Mouse (Mus musculus): ENCODE measurements around the gene Bdh1. TPM values are rescaled to one million over a fixed set of nuclear protein-coding genes. Genes with fewer than 3 reads are reported as not detected.
"Not testable (repeated sequence)": the region's sequence is repeated elsewhere in the genome, so short reads cannot be mapped to it uniquely, and the experiment has no call there.

The Bdh1 gene
- polyA plus RNA-seq, 1 experiment from 2014 or later, result 8.0 TPM

GRCm38 (mm10) chr16:31465630-31466029, 43.5 kb downstream of the Bdh1 start:
- Histone ChIP-seq H3K9me3 (ENCODE audit: control insufficient read depth, low read length) (no peaks in the 10 kb centered on the region), H3K4me2 (replicated peaks; ENCODE audit: low read depth, low read length) (no peak overlapping the region), H3K4me1 (ENCODE audit: control insufficient read depth, insufficient read depth, low read length) (0 out of 2 replicates have a peak, but pooled peaks cover 2% of the 10 kb centered on the region), H3K4me3 (ENCODE audit: low read length) (no peak overlapping the region), H3K36me3 (ENCODE audit: control insufficient read depth, insufficient read depth, low read length) (no peaks in the 10 kb centered on the region), H3K27me3 (ENCODE audit: control insufficient read depth, insufficient read depth, low read length) (no peaks in the 10 kb centered on the region), H3K9ac (ENCODE audit: low read depth, low read length) (no peak overlapping the region), H3K27ac (ENCODE audit: low read depth, low read length) (no peak overlapping the region)
- ATAC-seq (ENCODE audit: low FRiP score, low TSS enrichment), result peak; percentile 85
- WGBS, result 13% methylated on average over 4 of the region's 4 CpGs

- Histone ChIP-seq H3K36me3 (ENCODE audit: control insufficient read depth, insufficient read depth, low read length) (no peaks in the 10 kb centered on the region), H3K4me2 (replicated peaks; ENCODE audit: low read depth, low read length) (no peak overlapping the region), H3K4me1 (ENCODE audit: control insufficient read depth, insufficient read depth, low read length) (no peaks in the 10 kb centered on the region), H3K4me3 (ENCODE audit: low read length) (no peak overlapping the region), H3K27ac (ENCODE audit: low read depth, low read length) (no peak overlapping the region), H3K27me3 (ENCODE audit: control insufficient read depth, insufficient read depth, low read length) (no peaks in the 10 kb centered on the region), H3K9ac (ENCODE audit: low read depth, low read length) (no peak overlapping the region), H3K9me3 (ENCODE audit: control insufficient read depth, low read length) (no peaks in the 10 kb centered on the region)
- WGBS, result 72% methylated on average over 5 of the region's 5 CpGs
- no peak for ATAC-seq (ENCODE audit: low FRiP score, low TSS enrichment)
These were observed 44.0 kb downstream of the Bdh1 start for GRCm38 (mm10) chr16:31466106-31466505.

GRCm38 (mm10) chr16:31470819-31471218, 48.7 kb downstream of the Bdh1 start:
- not testable (repeated sequence) for ATAC-seq (ENCODE audit: low FRiP score, low TSS enrichment); H3K4me3 ChIP-seq (ENCODE audit: low read length); H3K9ac ChIP-seq (ENCODE audit: low read depth, low read length); H3K4me1 ChIP-seq (ENCODE audit: control insufficient read depth, insufficient read depth, low read length); H3K36me3 ChIP-seq (ENCODE audit: control insufficient read depth, insufficient read depth, low read length); H3K27me3 ChIP-seq (ENCODE audit: control insufficient read depth, insufficient read depth, low read length); H3K4me2 ChIP-seq (replicated peaks; ENCODE audit: low read depth, low read length); H3K27ac ChIP-seq (ENCODE audit: low read depth, low read length); H3K9me3 ChIP-seq (ENCODE audit: control insufficient read depth, low read length)
- WGBS, result 82% methylated on average over 4 of the region's 4 CpGs

- Histone ChIP-seq H3K27me3 (ENCODE audit: control insufficient read depth, insufficient read depth, low read length) (no peaks in the 10 kb centered on the region), H3K9ac (ENCODE audit: low read depth, low read length) (no peak overlapping the region), H3K9me3 (ENCODE audit: control insufficient read depth, low read length) (no peaks in the 10 kb centered on the region), H3K36me3 (ENCODE audit: control insufficient read depth, insufficient read depth, low read length) (no peaks in the 10 kb centered on the region), H3K4me3 (ENCODE audit: low read length) (no peak overlapping the region), H3K4me2 (replicated peaks; ENCODE audit: low read depth, low read length) (no peak overlapping the region), H3K27ac (ENCODE audit: low read depth, low read length) (no peak overlapping the region), H3K4me1 (ENCODE audit: control insufficient read depth, insufficient read depth, low read length) (no peaks in the 10 kb centered on the region)
- ATAC-seq (ENCODE audit: low FRiP score, low TSS enrichment), result no peak
- 87% methylated on average over 5 of the region's 5 CpGs for WGBS
These were observed 49.9 kb downstream of the Bdh1 start for GRCm38 (mm10) chr16:31471994-31472393.

- H3K9ac ChIP-seq (ENCODE audit: low read depth, low read length), result no peak overlapping the region
- no peaks in the 10 kb centered on the region for H3K9me3 ChIP-seq (ENCODE audit: control insufficient read depth, low read length)
- ATAC-seq (ENCODE audit: low FRiP score, low TSS enrichment), result no peak
- H3K27me3 ChIP-seq (ENCODE audit: control insufficient read depth, insufficient read depth, low read length), result no peaks in the 10 kb centered on the region
- H3K4me3 ChIP-seq (ENCODE audit: low read length), result no peak overlapping the region
- H3K36me3 ChIP-seq (ENCODE audit: control insufficient read depth, insufficient read depth, low read length), result no peaks in the 10 kb centered on the region
- H3K4me2 ChIP-seq (replicated peaks; ENCODE audit: low read depth, low read length), result no peak overlapping the region
- no peaks in the 10 kb centered on the region for H3K4me1 ChIP-seq (ENCODE audit: control insufficient read depth, insufficient read depth, low read length)
- H3K27ac ChIP-seq (ENCODE audit: low read depth, low read length), result no peak overlapping the region
- WGBS, result 96% methylated on average over 1 of the region's 1 CpGs
These were observed 51.1 kb downstream of the Bdh1 start for GRCm38 (mm10) chr16:31473226-31473625.

- H3K9me3 ChIP-seq (ENCODE audit: control insufficient read depth, low read length), result peaks cover 6% of the 10 kb centered on the region
These were observed 53.3 kb downstream of the Bdh1 start for GRCm38 (mm10) chr16:31475123-31475968.

GRCm38 (mm10) chr16:31476872-31477603, 55.0 kb downstream of the Bdh1 start:
- 6% methylated on average over 7 of the region's 7 CpGs for WGBS
- Histone ChIP-seq H3K4me1 (ENCODE audit: control insufficient read depth, insufficient read depth, low read length) (no peaks in the 10 kb centered on the region), H3K27ac (ENCODE audit: low read depth, low read length) (no peak overlapping the region), H3K9me3 (ENCODE audit: control insufficient read depth, low read length) (peaks cover 6% of the 10 kb centered on the region), H3K27me3 (ENCODE audit: control insufficient read depth, insufficient read depth, low read length) (no peaks in the 10 kb centered on the region), H3K36me3 (ENCODE audit: control insufficient read depth, insufficient read depth, low read length) (no peaks in the 10 kb centered on the region), H3K9ac (ENCODE audit: low read depth, low read length) (no peak overlapping the region), H3K4me3 (ENCODE audit: low read length) (no peak overlapping the region), H3K4me2 (replicated peaks; ENCODE audit: low read depth, low read length) (no peak overlapping the region)
- ATAC-seq (ENCODE audit: low FRiP score, low TSS enrichment), result no peak

More at GRCm38 (mm10) chr16:31475123-31475968, 53.3 kb downstream of the Bdh1 start:
- Histone ChIP-seq H3K4me2 (replicated peaks; ENCODE audit: low read depth, low read length) (no peak overlapping the region), H3K27ac (ENCODE audit: low read depth, low read length) (no peak overlapping the region), H3K9ac (ENCODE audit: low read depth, low read length) (no peak overlapping the region), H3K36me3 (ENCODE audit: control insufficient read depth, insufficient read depth, low read length) (no peaks in the 10 kb centered on the region), H3K4me1 (ENCODE audit: control insufficient read depth, insufficient read depth, low read length) (no peaks in the 10 kb centered on the region), H3K4me3 (ENCODE audit: low read length) (no peak overlapping the region), H3K27me3 (ENCODE audit: control insufficient read depth, insufficient read depth, low read length) (no peaks in the 10 kb centered on the region)
- WGBS, result 70% methylated on average over 9 of the region's 9 CpGs
- no peak for ATAC-seq (ENCODE audit: low FRiP score, low TSS enrichment)

GRCm38 (mm10) chr16:31485336-31485735, 63.3 kb downstream of the Bdh1 start:
- no peak overlapping the region for H3K4me3 ChIP-seq (ENCODE audit: low read length)
- H3K27me3 ChIP-seq (ENCODE audit: control insufficient read depth, insufficient read depth, low read length), result no peaks in the 10 kb centered on the region
- H3K36me3 ChIP-seq (ENCODE audit: control insufficient read depth, insufficient read depth, low read length), result no peaks in the 10 kb centered on the region
- H3K4me2 ChIP-seq (replicated peaks; ENCODE audit: low read depth, low read length), result no peak overlapping the region
- no peaks in the 10 kb centered on the region for H3K9me3 ChIP-seq (ENCODE audit: control insufficient read depth, low read length)
- no peak for ATAC-seq (ENCODE audit: low FRiP score, low TSS enrichment)
- H3K27ac ChIP-seq (ENCODE audit: low read depth, low read length), result no peak overlapping the region
- 0 out of 2 replicates have a peak, but pooled peaks cover 2% of the 10 kb centered on the region for H3K4me1 ChIP-seq (ENCODE audit: control insufficient read depth, insufficient read depth, low read length)
- WGBS, result 91% methylated on average over 5 of the region's 5 CpGs
- H3K9ac ChIP-seq (ENCODE audit: low read depth, low read length), result no peak overlapping the region

GRCm38 (mm10) chr16:31487266-31487665, 65.2 kb downstream of the Bdh1 start:
- Histone ChIP-seq H3K27ac (ENCODE audit: low read depth, low read length) (no peak overlapping the region), H3K27me3 (ENCODE audit: control insufficient read depth, insufficient read depth, low read length) (no peaks in the 10 kb centered on the region), H3K9me3 (ENCODE audit: control insufficient read depth, low read length) (no peaks in the 10 kb centered on the region), H3K4me3 (ENCODE audit: low read length) (no peak overlapping the region), H3K4me1 (ENCODE audit: control insufficient read depth, insufficient read depth, low read length) (0 out of 2 replicates have a peak, but pooled peaks cover 2% of the 10 kb centered on the region), H3K9ac (ENCODE audit: low read depth, low read length) (no peak overlapping the region), H3K4me2 (replicated peaks; ENCODE audit: low read depth, low read length) (no peak overlapping the region), H3K36me3 (ENCODE audit: control insufficient read depth, insufficient read depth, low read length) (no peaks in the 10 kb centered on the region)
- ATAC-seq (ENCODE audit: low FRiP score, low TSS enrichment), result no peak
- 82% methylated on average over 3 of the region's 3 CpGs for WGBS

Data from kidney, embryonic 14.5 days (tissue).